Mouse (Mus musculus) lung, postnatal 0 days (tissue): Measurements from ENCODE around the gene Srebf2.

Experiments used
- CTCF ChIP-seq: IDR thresholded peaks from 2 replicates; pipeline ENCODE4 v1.5.1; 2016; ENCODE audit warnings: antibody characterized with exemption, mild to moderate bottlenecking
- EP300 ChIP-seq: IDR thresholded peaks from 2 replicates; pipeline ENCODE4 v1.6.1; 2016; ENCODE audit warnings: antibody characterized with exemption, mild to moderate bottlenecking, control low read depth

GRCm38 (mm10) chr15:82163356-82164060, 16.5 kb downstream of the Srebf2 start:
- TF ChIP-seq CTCF, result no peak
- no peak for TF ChIP-seq EP300
